8 mouse cellular contexts compared by ENCODE assay signal in the genomic region with DNA sequence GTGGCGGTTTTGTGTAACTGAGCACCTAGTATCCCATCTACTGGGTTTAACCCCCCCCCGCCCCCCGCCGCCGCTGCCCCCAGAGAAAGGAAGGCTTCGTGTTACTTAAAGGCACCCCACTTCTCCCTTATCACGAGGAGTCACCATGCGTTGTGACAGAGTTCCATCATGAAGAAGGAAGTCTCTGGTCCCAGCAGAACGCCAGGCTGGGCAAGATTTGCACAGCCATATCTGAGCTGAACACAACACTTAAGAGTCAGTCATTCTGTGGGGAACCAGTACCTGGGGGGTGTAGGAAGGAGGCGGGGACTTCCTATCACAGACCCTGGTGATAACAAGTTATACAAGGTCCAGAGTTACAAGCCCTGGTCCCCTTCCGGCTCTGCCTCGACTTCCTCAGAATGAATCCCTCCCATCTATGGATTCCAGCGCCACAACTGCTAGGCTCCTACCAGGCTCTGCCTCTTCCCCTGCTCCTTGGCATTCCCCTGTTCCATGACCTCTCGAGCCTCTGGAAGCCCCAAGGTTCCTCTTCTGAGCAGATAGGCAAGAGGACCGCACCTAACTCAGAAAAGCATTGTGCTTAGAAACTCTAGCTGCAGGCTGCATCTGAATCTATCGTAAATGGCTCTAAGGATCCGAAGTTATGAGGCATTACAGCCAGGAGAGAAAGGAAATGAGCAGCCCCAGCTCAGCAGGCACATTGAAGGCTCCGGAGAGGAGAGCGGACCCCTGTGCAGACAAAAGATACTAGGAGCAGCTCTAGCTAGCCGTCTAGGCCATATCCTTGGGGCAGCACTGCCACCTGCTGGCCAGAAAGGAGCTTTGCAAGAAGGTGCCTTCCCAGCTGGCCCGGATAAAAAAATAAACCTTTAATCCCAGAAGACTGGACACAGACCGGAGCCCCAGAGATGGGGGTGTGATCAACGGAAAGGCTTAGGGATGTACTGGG. TPM values are rescaled to one million over a fixed set of nuclear protein-coding genes. Genes with fewer than 3 reads are reported as not detected.
DNase-seq lines count a peak whose midpoint lies in the region; ATAC-seq and TF ChIP-seq lines count a peak whose summit lies in the region.

No protein-coding gene starts in this region.

- no peaks in the 10 kb centered on the region for H3K36me3 ChIP-seq in forebrain, embryonic 13.5 days (ENCODE audit: poor library complexity, severe bottlenecking)
- H3K36me3 ChIP-seq in lung, postnatal 0 days (ENCODE audit: insufficient read depth, low read length): no peaks in the 10 kb centered on the region

- H3K27me3 ChIP-seq in forebrain, embryonic 13.5 days: no peaks in the 10 kb centered on the region
- H3K27me3 ChIP-seq in lung, postnatal 0 days (replicated peaks; ENCODE audit: insufficient read depth, low read length): no peaks in the 10 kb centered on the region

- no peaks in the 10 kb centered on the region for H3K4me1 ChIP-seq in forebrain, embryonic 13.5 days
- H3K4me1 ChIP-seq in lung, postnatal 0 days (ENCODE audit: insufficient read depth, low read depth, low read length): no peaks in the 10 kb centered on the region

- intact Hi-C loops in heart, postnatal 36 days (cut with DNase I): loop anchor here (1.0 to 10.0 kb wide), 4 partner anchors 41 to 1336 kb away; partner anchors contain the start of gene Gria1

- H3K27ac ChIP-seq in forebrain, embryonic 13.5 days: no peak overlapping the region
- H3K27ac ChIP-seq in lung, postnatal 0 days (ENCODE audit: low read length): no peak overlapping the region

- DNase-seq in MEL-GATA-1-ER (ENCODE audit: extremely low read depth, low read depth): peak; percentile 81
- DNase-seq in c-Kit-positive CD71-negative TER-119-negative erythroid progenitor cells, embryonic 14.5 days (ENCODE audit: low read depth): peak; percentile 43
- DNase-seq in heart, postnatal 36 days: peak; percentile 61 to 80
- DNase-seq in layer of hippocampus, adult 8-10 months (ENCODE audit: low spot score in 2 of 2): peak; percentile 45 to 65
- peak; percentile 69 for DNase-seq in lung, postnatal 0 days (ENCODE audit: low spot score)
- peak; percentile 76 for DNase-seq in retina, adult 2 months (ENCODE audit: low read depth, low spot score)
- DNase-seq in urinary bladder, adult 2 months (ENCODE audit: low spot score): peak; percentile 51

- no peaks in the 10 kb centered on the region; the same call in 1 of the 2 replicates for H3K9me3 ChIP-seq in forebrain, embryonic 13.5 days (replicated peaks)
- H3K9me3 ChIP-seq in lung, postnatal 0 days (ENCODE audit: low read length): no peaks in the 10 kb centered on the region

- no peak overlapping the region for H3K4me3 ChIP-seq in forebrain, embryonic 13.5 days
- no peak overlapping the region for H3K4me3 ChIP-seq in lung, postnatal 0 days (ENCODE audit: low read depth, low read length)

- H3K4me2 ChIP-seq in forebrain, embryonic 13.5 days: no peak overlapping the region; the same call in 1 of the 2 replicates
- H3K4me2 ChIP-seq in lung, postnatal 0 days (replicated peaks; ENCODE audit: low read depth, low read length): no peak overlapping the region

- TF ChIP-seq EP300 in lung, postnatal 0 days (IDR thresholded peaks at IDR 0.05): no peak

- TF ChIP-seq CTCF in lung, postnatal 0 days (IDR thresholded peaks at IDR 0.05): peak; percentile 87

- ATAC-seq in forebrain, embryonic 13.5 days: peak; percentile 93
- peak; percentile 33; the same call in 1 of the 2 replicates for ATAC-seq in lung, postnatal 0 days

- peak overlapping the region; percentile 36 for H3K9ac ChIP-seq in forebrain, embryonic 13.5 days
- no peak overlapping the region for H3K9ac ChIP-seq in lung, postnatal 0 days (replicated peaks; ENCODE audit: low read depth)

- 57% methylated on average over 23 of the region's 23 CpGs for WGBS in forebrain, embryonic 13.5 days
- 51% methylated on average over 23 of the region's 23 CpGs for WGBS in lung, postnatal 0 days

RNA-seq across cellular contexts. Expression of gene Fam114a2, which starts 51.0 kb away (rescaled TPM):
- 92.9 TPM in 2 replicates for polyA plus RNA-seq in forebrain, embryonic 13.5 days (2015; fragmentation: Nextera tagmentation; extraction: Ambion mirVana)
- total RNA-seq in heart, postnatal 36 days (2021): 10 to 100 TPM; 44.6 to 45.6 TPM
- total RNA-seq in layer of hippocampus, adult 8-10 months (2022): 10 to 100 TPM; 32.9 to 47.7 (median 37.5) TPM
- polyA plus RNA-seq in lung, postnatal 0 days (2015; fragmentation: Nextera tagmentation; extraction: Ambion mirVana): 62.7 and 71.9 TPM in 2 replicates
- polyA plus RNA-seq in urinary bladder, adult 2 months (2012; rRNA removed): 51.1 and 58.6 TPM in 2 replicates

RNA-seq across cellular contexts. Expression of gene Mfap3, which starts 51.0 kb away (rescaled TPM):
- 61.6 and 62.6 TPM in 2 replicates for polyA plus RNA-seq in forebrain, embryonic 13.5 days (2015; fragmentation: Nextera tagmentation; extraction: Ambion mirVana)
- 10 to 100 TPM; 13.3 to 16.2 TPM for total RNA-seq in heart, postnatal 36 days (2021)
- 10 to 100 TPM; 24.5 to 37.4 (median 29.0) TPM for total RNA-seq in layer of hippocampus, adult 8-10 months (2022)
- polyA plus RNA-seq in lung, postnatal 0 days (2015; fragmentation: Nextera tagmentation; extraction: Ambion mirVana): 36.4 and 37.7 TPM in 2 replicates
- polyA plus RNA-seq in urinary bladder, adult 2 months (2012; rRNA removed): 20.7 and 21.0 TPM in 2 replicates
